Mouse (Mus musculus): ENCODE measurements around the gene Eef1b2. TPM values are rescaled to one million over a fixed set of nuclear protein-coding genes. Genes with fewer than 3 reads are reported as not detected.

Gene Eef1b2
- polyA plus RNA-seq, 1 experiment from 2014 or later = 542 TPM

DNA sequence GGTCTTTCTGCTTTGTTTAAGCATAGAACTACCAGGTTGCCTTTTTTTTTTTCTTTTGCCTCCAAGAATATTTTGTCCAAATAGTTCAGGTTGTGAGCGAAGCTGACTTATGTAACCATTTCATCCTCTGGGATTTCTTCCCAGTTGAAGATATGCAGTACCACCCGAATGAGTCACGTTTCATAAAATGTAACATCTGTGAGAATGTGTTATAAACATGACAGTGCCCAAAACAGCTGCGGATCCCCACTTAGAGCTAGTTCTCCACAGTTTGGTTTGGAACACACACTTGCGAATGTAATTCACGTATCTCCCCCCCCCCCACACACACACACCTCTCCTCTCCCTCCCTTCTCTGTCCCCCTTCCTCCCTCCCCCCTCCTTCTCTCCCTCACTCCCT is 22.8 kb downstream of the Eef1b2 start:
- H3K27ac ChIP-seq = no peak overlapping the region
- H3K4me2 ChIP-seq = no peak overlapping the region
- peaks cover 11% of the 10 kb centered on the region for H3K4me1 ChIP-seq
- 92% methylated on average over 6 of the region's 6 CpGs for WGBS
- ATAC-seq (replicated peaks; ENCODE audit: low FRiP score) = no peak
- no peak overlapping the region for H3K4me3 ChIP-seq (replicated peaks)
- no peaks in the 10 kb centered on the region for H3K27me3 ChIP-seq
- H3K9me3 ChIP-seq (replicated peaks) = peaks cover 10% of the 10 kb centered on the region; the same call in 1 of the 2 replicates
- H3K9ac ChIP-seq = no peak overlapping the region
- H3K36me3 ChIP-seq = no peaks in the 10 kb centered on the region

DNA sequence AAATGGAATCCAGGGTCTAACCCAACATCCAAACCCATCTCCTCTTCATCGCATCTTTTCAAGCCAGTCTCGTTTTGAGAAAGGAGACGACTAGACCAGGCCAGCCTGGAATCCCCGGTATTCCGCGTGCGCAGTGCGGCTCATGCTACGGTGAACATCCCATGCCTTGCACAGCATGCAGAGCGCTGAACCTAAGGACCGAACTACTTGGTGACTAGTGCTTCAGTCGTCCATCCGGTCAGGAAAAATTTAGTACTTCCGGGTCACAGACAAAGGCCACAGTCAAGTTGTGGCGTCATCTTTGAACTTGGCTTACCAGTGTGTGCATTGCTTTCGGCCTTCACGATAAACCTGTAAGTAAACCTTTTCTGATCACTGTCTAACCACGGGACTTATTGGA is 23.7 kb downstream of the Eef1b2 start:
- Histone ChIP-seq H3K9me3 (replicated peaks) (peaks cover 10% of the 10 kb centered on the region; the same call in 1 of the 2 replicates), H3K27me3 (no peaks in the 10 kb centered on the region), H3K4me2 (no peak overlapping the region), H3K4me3 (replicated peaks) (no peak overlapping the region), H3K4me1 (peaks cover 14% of the 10 kb centered on the region), H3K27ac (no peak overlapping the region), H3K36me3 (no peaks in the 10 kb centered on the region), H3K9ac (no peak overlapping the region)
- no peak for ATAC-seq (replicated peaks; ENCODE audit: low FRiP score)
- 93% methylated on average over 18 of the region's 18 CpGs for WGBS

DNA sequence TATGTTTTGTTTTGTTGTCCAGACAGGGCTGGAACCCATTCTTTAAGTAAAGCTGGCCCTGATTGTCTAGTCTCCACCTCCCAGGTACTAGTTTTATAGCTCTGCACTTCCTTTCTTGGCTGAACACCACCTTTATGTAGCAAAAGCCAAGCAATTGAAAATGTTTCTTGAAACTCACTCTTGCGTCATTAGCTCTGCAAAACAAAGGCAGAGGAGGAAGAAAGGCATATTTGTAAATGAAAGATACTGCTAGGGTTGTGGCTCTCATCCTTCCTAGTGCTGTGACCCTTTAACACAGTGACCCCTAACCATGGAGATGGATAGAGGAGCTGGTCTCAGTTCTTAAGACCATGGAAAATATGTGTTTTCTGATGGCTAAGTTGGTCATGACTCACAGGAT is 25.0 kb downstream of the Eef1b2 start:
- H3K27me3 ChIP-seq = no peaks in the 10 kb centered on the region
- H3K9ac ChIP-seq = no peak overlapping the region
- ATAC-seq (replicated peaks; ENCODE audit: low FRiP score) = no peak
- 83% methylated on average over 1 of the region's 1 CpGs for WGBS
- no peak overlapping the region for H3K4me3 ChIP-seq (replicated peaks)
- H3K27ac ChIP-seq = no peak overlapping the region
- peaks cover 14% of the 10 kb centered on the region for H3K4me1 ChIP-seq
- H3K4me2 ChIP-seq = no peak overlapping the region
- H3K9me3 ChIP-seq (replicated peaks) = peaks cover 10% of the 10 kb centered on the region; the same call in 1 of the 2 replicates
- no peaks in the 10 kb centered on the region for H3K36me3 ChIP-seq

DNA sequence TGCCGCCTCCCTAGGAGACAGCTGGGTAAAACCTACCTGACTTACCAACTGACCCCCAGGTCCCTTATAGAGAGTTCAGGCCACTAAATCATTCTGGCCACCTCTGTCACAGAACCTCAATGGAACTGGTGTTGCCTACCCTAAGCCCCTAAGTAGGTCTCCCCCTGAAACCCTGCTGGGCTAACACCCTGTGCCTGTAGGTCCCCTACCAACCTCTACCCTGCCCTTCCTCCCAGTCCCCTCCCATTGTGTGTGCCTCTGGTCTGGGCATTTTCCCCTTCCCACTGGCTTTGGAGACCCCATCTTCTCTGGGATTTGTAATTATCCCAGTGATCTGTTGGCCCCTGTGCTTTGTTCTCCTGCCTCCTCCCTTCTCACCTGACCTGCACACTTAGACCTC is 26.8 kb downstream of the Eef1b2 start:
- 79% methylated on average over 1 of the region's 1 CpGs for WGBS
- Histone ChIP-seq H3K27me3 (no peaks in the 10 kb centered on the region), H3K27ac (no peak overlapping the region), H3K4me1 (peaks cover 14% of the 10 kb centered on the region), H3K9ac (no peak overlapping the region), H3K4me3 (replicated peaks) (no peak overlapping the region), H3K4me2 (no peak overlapping the region), H3K36me3 (no peaks in the 10 kb centered on the region), H3K9me3 (replicated peaks) (peaks cover 10% of the 10 kb centered on the region; the same call in 1 of the 2 replicates)
- ATAC-seq (replicated peaks; ENCODE audit: low FRiP score) = no peak

DNA sequence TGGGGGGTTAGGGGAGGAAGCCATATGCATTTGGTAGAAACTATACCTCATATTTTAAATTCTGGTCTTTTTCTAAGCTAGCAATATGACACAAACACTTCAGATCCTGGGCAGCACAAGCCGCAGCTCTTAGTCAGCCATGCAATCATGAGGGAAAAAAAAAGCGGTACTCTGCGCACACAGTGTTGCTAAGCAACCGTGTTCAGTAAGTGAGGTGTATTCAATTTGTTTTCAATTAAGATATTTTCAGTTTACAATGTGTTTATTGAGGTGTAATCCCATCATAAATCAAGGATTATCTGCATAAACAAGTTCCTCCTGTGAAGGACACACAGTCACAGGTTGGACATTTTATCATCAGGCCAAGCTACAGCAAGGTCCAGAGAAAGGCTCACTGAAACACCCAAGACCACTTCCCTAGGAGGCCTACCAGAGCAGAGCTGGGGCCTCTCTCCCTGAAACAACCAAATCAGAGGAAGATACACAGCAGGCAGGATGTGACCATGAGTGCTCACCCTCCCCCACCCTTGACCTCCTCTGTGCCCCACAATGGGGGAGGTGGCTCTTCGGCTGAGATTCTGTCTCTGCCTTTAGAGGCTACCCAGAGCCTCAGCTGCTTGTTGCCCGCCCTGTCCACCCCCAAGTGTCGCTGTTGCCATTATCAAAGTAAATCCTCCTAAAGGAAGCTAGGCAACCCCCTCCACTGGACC is 27.5 kb downstream of the Eef1b2 start:
- Histone ChIP-seq H3K27me3 (no peaks in the 10 kb centered on the region), H3K36me3 (no peaks in the 10 kb centered on the region), H3K9ac (no peak overlapping the region), H3K4me3 (replicated peaks) (no peak overlapping the region), H3K4me1 (peaks cover 14% of the 10 kb centered on the region), H3K9me3 (replicated peaks) (peaks cover 10% of the 10 kb centered on the region; the same call in 1 of the 2 replicates), H3K4me2 (no peak overlapping the region), H3K27ac (0 out of 2 replicates have a peak overlapping the region, but pooled peaks have one; percentile 2)
- 14% methylated on average over 7 of the region's 7 CpGs for WGBS
- ATAC-seq (replicated peaks; ENCODE audit: low FRiP score) = peak; percentile 89

DNA sequence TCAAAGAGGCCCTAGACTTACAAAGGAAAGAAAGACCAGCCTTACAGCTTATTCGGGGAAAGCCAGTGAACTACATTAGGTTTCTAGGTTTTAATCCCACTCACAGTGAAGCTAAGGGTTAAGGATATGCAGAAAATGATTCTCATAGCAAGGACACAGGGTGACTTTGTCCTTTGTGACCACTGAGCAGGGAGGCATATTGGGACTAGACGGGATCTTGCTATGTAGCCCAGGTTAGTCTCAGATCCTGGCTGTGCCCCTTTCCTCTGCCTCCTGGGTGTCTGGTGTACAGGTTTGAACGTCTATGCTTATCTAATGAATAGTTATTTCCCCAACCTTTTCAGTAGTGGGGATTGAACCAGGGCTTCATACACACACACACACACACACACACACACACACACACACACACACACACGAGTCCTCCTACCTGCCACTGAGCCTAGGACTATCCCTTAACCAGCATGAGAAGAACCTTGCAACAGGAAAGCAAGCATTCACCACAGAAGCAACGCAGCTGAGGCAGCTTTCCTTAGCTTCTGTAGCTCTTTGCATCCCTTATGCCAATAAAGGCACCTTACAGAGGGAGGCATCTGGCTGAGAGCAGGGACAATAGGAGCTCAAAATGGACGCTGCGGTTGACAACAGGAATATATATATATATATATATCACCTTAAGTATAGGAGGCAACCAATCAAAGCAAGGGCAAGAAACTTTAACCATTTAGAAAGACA is 28.2 kb downstream of the Eef1b2 start:
- no peaks in the 10 kb centered on the region for H3K27me3 ChIP-seq
- H3K27ac ChIP-seq = peak overlapping the region; percentile 2; the same call in 1 of the 2 replicates
- WGBS = 40% methylated on average over 7 of the region's 7 CpGs
- H3K4me3 ChIP-seq (replicated peaks) = no peak overlapping the region
- 0 out of 2 replicates have a peak, but pooled peaks have one; percentile 12 for ATAC-seq (replicated peaks; ENCODE audit: low FRiP score)
- H3K36me3 ChIP-seq = no peaks in the 10 kb centered on the region
- no peak overlapping the region for H3K9ac ChIP-seq
- peaks cover 14% of the 10 kb centered on the region for H3K4me1 ChIP-seq
- H3K4me2 ChIP-seq = no peak overlapping the region
- H3K9me3 ChIP-seq (replicated peaks) = peaks cover 7% of the 10 kb centered on the region; the same call in 1 of the 2 replicates

DNA sequence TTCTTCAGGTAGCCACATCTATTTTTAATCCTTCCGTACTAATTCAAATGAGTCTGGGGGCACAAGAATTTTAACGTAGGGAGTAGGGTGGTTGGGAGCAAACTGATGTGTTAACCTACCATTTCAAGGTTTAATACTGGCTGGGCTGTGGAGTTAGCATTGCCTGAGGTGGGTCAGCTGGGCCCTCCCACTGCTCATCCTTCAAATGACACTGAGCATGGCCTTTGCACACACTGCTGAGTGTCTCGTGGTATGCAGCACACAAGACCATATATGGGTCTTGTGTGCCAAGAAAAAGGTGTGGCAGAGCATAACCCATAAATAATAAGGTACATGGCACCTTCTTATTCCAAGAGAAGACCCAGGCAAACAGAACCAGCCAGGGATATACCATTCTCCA is 31.0 kb downstream of the Eef1b2 start:
- Histone ChIP-seq H3K4me1 (peaks cover 14% of the 10 kb centered on the region), H3K27me3 (no peaks in the 10 kb centered on the region), H3K27ac (no peak overlapping the region), H3K9me3 (replicated peaks) (no peaks in the 10 kb centered on the region), H3K36me3 (no peaks in the 10 kb centered on the region), H3K4me2 (no peak overlapping the region), H3K4me3 (replicated peaks) (no peak overlapping the region), H3K9ac (no peak overlapping the region)
- 75% methylated on average over 3 of the region's 3 CpGs for WGBS
- ATAC-seq (replicated peaks; ENCODE audit: low FRiP score) = no peak

DNA sequence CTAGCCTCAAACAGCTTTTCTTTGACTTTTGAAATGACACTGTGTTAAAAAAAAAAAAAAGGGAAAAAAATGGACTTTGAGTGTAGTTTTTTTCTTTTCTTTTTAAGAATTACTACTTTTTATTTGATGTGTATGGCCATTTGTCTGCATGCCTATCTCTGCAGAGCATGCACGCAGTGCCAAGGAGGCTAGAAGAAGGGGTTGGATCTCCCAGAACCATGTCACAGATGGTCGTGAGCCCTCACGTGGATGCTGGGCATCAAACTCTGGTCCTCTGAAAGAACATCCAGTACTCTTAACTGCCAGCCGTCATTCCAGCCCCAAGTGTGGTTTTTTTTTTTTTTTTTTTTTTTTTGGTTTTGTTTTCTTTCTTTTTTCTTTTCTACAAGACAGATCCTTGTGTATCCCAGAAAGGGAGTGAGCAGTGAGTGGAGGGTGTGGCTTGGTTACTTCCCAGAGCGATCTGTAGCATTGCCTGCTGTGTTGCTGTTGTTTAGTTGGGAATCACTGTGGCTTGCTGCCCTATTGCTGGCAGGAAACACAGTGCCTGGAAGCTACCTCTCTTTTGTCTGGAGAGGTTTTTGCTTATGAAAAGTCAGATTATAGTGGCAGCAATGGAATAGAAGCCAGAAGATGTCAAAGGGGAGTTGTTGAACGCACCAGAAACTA is 33.4 kb downstream of the Eef1b2 start:
- Histone ChIP-seq H3K27ac (no peak overlapping the region), H3K36me3 (no peaks in the 10 kb centered on the region), H3K9me3 (replicated peaks) (no peaks in the 10 kb centered on the region), H3K27me3 (peaks cover 15% of the 10 kb centered on the region), H3K4me2 (no peak overlapping the region), H3K4me3 (replicated peaks) (no peak overlapping the region), H3K4me1 (peaks cover 8% of the 10 kb centered on the region; the same call in 1 of the 2 replicates), H3K9ac (no peak overlapping the region)
- no peak for ATAC-seq (replicated peaks; ENCODE audit: low FRiP score)
- WGBS = 31% methylated on average over 6 of the region's 6 CpGs

DNA sequence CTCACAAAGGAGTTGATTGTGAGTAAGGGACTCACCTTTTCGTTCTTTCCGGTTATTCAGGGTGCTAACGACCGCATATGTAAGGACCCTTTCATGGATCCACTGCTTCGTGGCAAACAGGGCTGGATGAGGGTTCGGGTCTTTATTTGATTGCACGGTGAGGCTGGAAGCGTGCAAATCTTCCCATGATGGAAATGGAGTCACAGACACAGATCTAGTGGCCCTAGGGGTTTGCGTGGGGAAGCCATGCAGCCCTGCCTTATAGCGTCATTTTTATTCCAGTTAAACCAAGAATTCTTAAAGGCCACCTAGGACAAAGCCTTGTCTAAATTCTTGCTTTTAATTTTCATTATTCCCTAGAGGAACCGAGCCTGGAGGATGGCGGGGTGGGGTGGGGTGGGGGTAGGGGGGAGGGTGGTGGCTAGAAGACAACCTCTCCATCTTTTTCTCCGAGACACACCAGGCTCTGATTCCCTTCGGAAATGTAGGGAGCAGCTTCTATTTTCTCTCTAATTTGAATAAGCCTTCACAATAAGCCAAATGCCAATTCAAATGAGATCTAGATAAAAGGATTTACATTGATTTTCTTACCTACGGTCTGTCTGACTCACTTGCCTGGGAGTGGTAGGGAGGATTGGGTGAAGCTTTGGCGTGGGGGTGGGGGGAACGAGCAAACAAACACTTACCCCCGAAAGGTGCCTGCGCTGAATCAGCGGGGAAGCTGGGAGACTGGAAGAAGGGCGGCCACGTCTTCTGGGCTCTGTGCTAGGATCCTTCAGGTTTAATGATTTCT is 37.0 kb downstream of the Eef1b2 start:
- peaks cover 8% of the 10 kb centered on the region; the same call in 1 of the 2 replicates for H3K4me1 ChIP-seq
- H3K4me3 ChIP-seq (replicated peaks) = 0 out of 2 replicates have a peak overlapping the region, but pooled peaks have one; percentile 2
- H3K9me3 ChIP-seq (replicated peaks) = no peaks in the 10 kb centered on the region; the same call in 1 of the 2 replicates
- H3K36me3 ChIP-seq = no peaks in the 10 kb centered on the region
- H3K27me3 ChIP-seq = peaks cover 15% of the 10 kb centered on the region
- H3K27ac ChIP-seq = no peak overlapping the region
- no peak overlapping the region for H3K9ac ChIP-seq
- WGBS = 30% methylated on average over 22 of the region's 22 CpGs
- H3K4me2 ChIP-seq = peak overlapping the region; percentile 36
- ATAC-seq (replicated peaks; ENCODE audit: low FRiP score) = no peak

DNA sequence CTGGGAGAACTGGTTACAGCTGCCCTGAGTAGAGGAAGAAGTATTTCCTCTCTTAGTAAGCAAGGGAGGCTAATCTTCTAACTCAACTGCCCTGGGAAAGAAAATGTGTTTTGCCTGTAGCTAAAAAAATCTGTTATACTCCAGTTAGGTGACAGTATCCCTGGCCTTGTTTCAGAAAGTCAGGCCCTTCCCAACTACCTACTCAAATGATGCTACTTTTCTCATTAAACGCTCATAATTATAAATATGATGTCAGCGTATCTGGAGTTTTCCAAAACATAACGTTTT is 37.6 kb downstream of the Eef1b2 start, which contains the start of gene Gpr1:
Gpr1 (minus strand) TSS at position 273 of the 288 bp plus-strand sequence.
- Histone ChIP-seq H3K27me3 (peaks cover 15% of the 10 kb centered on the region), H3K36me3 (no peaks in the 10 kb centered on the region), H3K27ac (no peak within 1 kb of the TSS), H3K4me1 (peaks cover 8% of the 10 kb centered on the region; the same call in 1 of the 2 replicates), H3K9ac (no peak within 1 kb of the TSS), H3K4me2 (peak within 1 kb of the TSS; percentile 36), H3K9me3 (replicated peaks) (no peaks in the 10 kb centered on the region; the same call in 1 of the 2 replicates), H3K4me3 (replicated peaks) (0 out of 2 replicates have a peak within 1 kb of the TSS, but pooled peaks have one; percentile 2)
- WGBS = 47% methylated on average over 3 of the region's 3 CpGs
- ATAC-seq (replicated peaks; ENCODE audit: low FRiP score) = no peak

DNA sequence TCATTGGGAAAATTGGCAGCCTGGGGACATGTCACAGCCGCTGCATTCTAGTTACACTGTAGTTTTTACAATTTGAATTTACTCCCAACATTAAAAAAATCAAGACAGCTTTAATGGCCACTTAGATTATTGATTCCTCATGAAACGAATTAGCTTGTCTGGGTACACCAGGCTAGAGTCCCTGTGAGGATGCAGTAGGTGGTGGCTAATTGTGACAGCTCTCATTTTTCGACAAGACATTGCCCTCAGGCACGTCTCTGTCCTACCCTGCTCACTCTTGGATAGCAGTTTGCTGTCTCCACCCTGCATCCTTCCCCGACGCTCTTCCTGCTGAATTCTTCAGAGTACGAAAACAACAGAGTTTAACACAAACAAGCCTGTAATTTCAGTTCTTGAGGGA is 38.0 kb downstream of the Eef1b2 start:
- no peak for ATAC-seq (replicated peaks; ENCODE audit: low FRiP score)
- no peak overlapping the region for H3K4me2 ChIP-seq

More for the DNA sequence above, 38.0 kb downstream of the Eef1b2 start:
- WGBS = 39% methylated on average over 7 of the region's 7 CpGs
- Histone ChIP-seq H3K9ac (no peak overlapping the region), H3K27me3 (peaks cover 15% of the 10 kb centered on the region), H3K27ac (no peak overlapping the region), H3K4me1 (peaks cover 8% of the 10 kb centered on the region; the same call in 1 of the 2 replicates), H3K36me3 (no peaks in the 10 kb centered on the region), H3K9me3 (replicated peaks) (no peaks in the 10 kb centered on the region; the same call in 1 of the 2 replicates), H3K4me3 (replicated peaks) (no peak overlapping the region)

Data from kidney, embryonic 15.5 days (tissue).